Mouse (Mus musculus) kidney, postnatal 0 days (tissue): ENCODE results near the gene A1bg. TPM values are rescaled to one million over a fixed set of nuclear protein-coding genes. Genes with fewer than 3 reads are reported as not detected.

Source experiments
- ATAC-seq: fragments of 200-750 bp; cut with Nextera tagmentation; replicated peaks from 2 replicates; pipeline ENCODE4 v1.8.0; 2017; ENCODE audit warnings: low read depth, moderate number of reproducible peaks, moderate TSS enrichment, moderate library complexity; ENCODE audit not compliant: low FRiP score
- DNase-seq: peaks from one replicate; pipeline ENCODE4 v3.0.0-alpha.2; 2016; ENCODE audit warnings: low spot score
- H3K27ac ChIP-seq: fragments of 300-500 bp; sonication (generic); 2 replicates; pipeline ENCODE4 v1.5.1; 2014; ENCODE audit warnings: mild to moderate bottlenecking
- H3K27me3 ChIP-seq: fragments of 300-500 bp; sonication (generic); 2 replicates; pipeline ENCODE4 v1.6.1; 2014; ENCODE audit warnings: low read length, mixed read lengths; ENCODE audit not compliant: insufficient read depth
- H3K36me3 ChIP-seq: fragments of 300-500 bp; sonication (generic); 2 replicates; pipeline ENCODE4 v1.6.1; 2014; ENCODE audit warnings: low read length, mixed read lengths; ENCODE audit not compliant: insufficient read depth
- H3K4me1 ChIP-seq: fragments of 300-500 bp; sonication (generic); replicated peaks from 2 replicates; pipeline ENCODE4 v1.6.1; 2014; ENCODE audit warnings: antibody characterized with exemption, low read length, mixed read lengths; ENCODE audit not compliant: insufficient read depth
- H3K4me2 ChIP-seq: fragments of 300-500 bp; sonication (generic); 2 replicates; pipeline ENCODE4 v1.6.1; 2014; ENCODE audit warnings: mild to moderate bottlenecking, low read length, moderate library complexity, mixed read lengths
- H3K4me3 ChIP-seq: fragments of 300-500 bp; sonication (generic); replicated peaks from 2 replicates; pipeline ENCODE4 v1.5.1; 2014; ENCODE audit warnings: low read depth, low read length
- H3K9ac ChIP-seq: fragments of 300-500 bp; sonication (generic); 2 replicates; pipeline ENCODE4 v1.6.1; 2014; ENCODE audit warnings: low read depth, low read length
- H3K9me3 ChIP-seq: fragments of 300-500 bp; sonication (generic); replicated peaks from 2 replicates; pipeline ENCODE4 v1.6.1; 2016; ENCODE audit warnings: low read length, inconsistent platforms, mixed read lengths
- CTCF ChIP-seq: IDR thresholded peaks from 2 replicates; pipeline ENCODE4 v1.5.1; 2016; ENCODE audit warnings: antibody characterized with exemption, low read depth, mild to moderate bottlenecking, moderate library complexity
- WGBS: fragments of 180-500 bp; shearing (Covaris S2); extraction: QIAGEN DNeasy Blood & Tissue Kit; methylation state at CpG from one replicate; pipeline ENCODE4 v1.1.7; 2014; 5-methylcytosine and 5-hydroxymethylcytosine counted together
- polyA plus RNA-seq: library from polyadenylated mRNA; unstranded; fragments of >200 nt; fragmentation: Nextera tagmentation; extraction: Ambion mirVana; gene quantifications from 2 replicates; pipeline ENCODE4 v1.2.1, GENCODE M21; 2015

The A1bg gene
- polyA plus RNA-seq, 1 experiment from 2014 or later = not detected

DNA sequence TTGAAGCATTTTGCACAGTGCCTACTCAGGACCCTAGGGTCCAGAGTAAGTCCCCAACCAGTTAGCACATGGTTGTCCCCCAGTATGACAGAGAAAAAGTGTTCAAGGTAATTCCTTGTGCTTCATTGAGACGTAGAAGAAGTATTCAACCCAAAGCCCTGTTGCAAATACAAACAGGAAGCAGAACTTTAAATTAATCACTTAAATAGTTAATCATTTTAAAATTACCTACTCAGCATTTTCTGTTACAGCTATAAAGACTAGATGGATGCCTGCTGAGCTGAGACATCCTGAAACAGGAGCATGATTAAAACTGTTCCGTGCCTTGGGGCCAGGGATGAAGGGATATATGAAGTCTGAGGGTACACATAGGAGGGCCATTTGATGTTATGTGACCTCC, 26.8 kb downstream of the A1bg start:
- no peaks in the 10 kb centered on the region for H3K4me1 ChIP-seq
- no peak for DNase-seq
- WGBS = 71% methylated on average over 2 of the region's 2 CpGs
- H3K27ac ChIP-seq = no peak overlapping the region
- no peak overlapping the region for H3K9ac ChIP-seq
- no peaks in the 10 kb centered on the region for H3K9me3 ChIP-seq
- ATAC-seq = no peak
- no peak overlapping the region for H3K4me3 ChIP-seq
- no peak overlapping the region for H3K4me2 ChIP-seq
- no peak for TF ChIP-seq CTCF
- no peaks in the 10 kb centered on the region for H3K27me3 ChIP-seq
- H3K36me3 ChIP-seq = no peaks in the 10 kb centered on the region

GRCm38 (mm10) chr15:60892976-60893463, 29.8 kb downstream of the A1bg start:
- WGBS = 58% methylated on average over 3 of the region's 3 CpGs
- H3K4me1 ChIP-seq = no peaks in the 10 kb centered on the region
- H3K9ac ChIP-seq = no peak overlapping the region
- no peaks in the 10 kb centered on the region for H3K36me3 ChIP-seq
- no peak overlapping the region for H3K4me2 ChIP-seq
- H3K4me3 ChIP-seq = no peak overlapping the region
- ATAC-seq = no peak
- no peaks in the 10 kb centered on the region for H3K9me3 ChIP-seq
- no peaks in the 10 kb centered on the region for H3K27me3 ChIP-seq
- H3K27ac ChIP-seq = no peak overlapping the region
- no peak for TF ChIP-seq CTCF
- DNase-seq = no peak

DNA sequence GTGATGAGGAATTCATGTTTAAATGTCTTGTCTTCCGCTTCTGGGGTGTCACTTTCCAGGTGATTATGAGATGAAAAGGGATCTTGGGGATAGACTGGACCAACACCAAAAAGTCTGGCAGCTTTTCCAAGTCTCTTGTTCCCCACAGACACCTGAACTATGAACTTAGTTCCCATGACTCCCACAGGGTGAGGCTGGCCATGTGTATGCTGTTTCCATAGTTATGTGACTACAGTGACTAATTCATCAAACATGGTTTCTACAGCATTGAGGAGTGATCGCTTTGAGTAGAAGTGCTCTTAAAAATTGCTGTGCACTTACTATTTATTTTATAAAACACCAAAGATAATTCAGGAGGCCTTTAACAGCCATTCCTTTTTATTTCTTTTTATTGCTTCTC, 34.1 kb downstream of the A1bg start:
- no peak overlapping the region for H3K9ac ChIP-seq
- no peaks in the 10 kb centered on the region for H3K9me3 ChIP-seq
- no peak overlapping the region for H3K4me2 ChIP-seq
- H3K27ac ChIP-seq = no peak overlapping the region
- no peak for TF ChIP-seq CTCF
- ATAC-seq = no peak
- no peaks in the 10 kb centered on the region for H3K36me3 ChIP-seq
- no peaks in the 10 kb centered on the region for H3K27me3 ChIP-seq
- 79% methylated on average over 2 of the region's 2 CpGs for WGBS
- no peak overlapping the region for H3K4me3 ChIP-seq
- DNase-seq = no peak
- H3K4me1 ChIP-seq = no peaks in the 10 kb centered on the region

DNA sequence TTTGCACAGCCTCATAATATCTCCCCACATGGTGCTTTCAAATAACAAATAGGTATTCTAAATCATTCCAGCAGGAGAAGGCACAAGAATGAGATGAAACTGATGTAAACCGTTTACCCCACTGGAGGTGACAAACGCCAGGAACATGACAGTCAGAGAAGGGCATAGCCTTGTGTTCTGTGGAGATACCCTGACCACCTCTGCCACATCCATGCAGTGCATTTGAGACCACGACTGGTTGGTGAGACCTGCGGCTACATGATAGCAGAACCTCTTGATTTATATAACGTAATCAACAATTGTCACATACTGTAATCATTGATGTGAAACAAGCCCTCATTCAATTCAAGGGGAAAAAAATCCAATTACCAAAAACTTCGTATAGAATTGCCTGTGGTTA, 47.1 kb downstream of the A1bg start:
- Histone ChIP-seq H3K9ac (no peak overlapping the region), H3K27me3 (no peaks in the 10 kb centered on the region), H3K9me3 (no peaks in the 10 kb centered on the region), H3K4me3 (no peak overlapping the region), H3K4me1 (no peaks in the 10 kb centered on the region), H3K36me3 (no peaks in the 10 kb centered on the region), H3K27ac (no peak overlapping the region), H3K4me2 (no peak overlapping the region)
- TF ChIP-seq CTCF = no peak
- 75% methylated on average over 6 of the region's 6 CpGs for WGBS
- ATAC-seq = no peak
- no peak for DNase-seq

DNA sequence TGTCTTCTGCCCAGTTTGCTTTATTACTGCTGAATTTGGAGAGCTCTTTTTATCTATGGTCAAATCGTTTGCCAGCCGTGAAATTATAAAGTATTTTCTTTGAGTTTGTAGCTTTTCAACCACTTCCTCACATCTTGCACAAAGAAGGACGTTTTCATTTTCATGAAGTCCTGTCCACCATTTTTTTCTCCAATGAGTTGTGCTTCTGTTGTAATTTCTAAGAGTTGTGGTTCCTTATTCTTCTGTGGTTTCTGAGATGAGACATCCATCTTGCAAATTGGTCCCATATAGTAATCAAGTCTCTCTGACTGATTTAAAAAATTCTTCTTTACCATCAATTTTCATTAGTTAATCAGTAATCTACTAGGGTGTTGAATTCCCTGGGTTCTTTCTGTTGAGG, 60.4 kb downstream of the A1bg start:
- H3K9me3 ChIP-seq = no peaks in the 10 kb centered on the region
- no peak for DNase-seq
- ATAC-seq = no peak
- H3K27ac ChIP-seq = no peak overlapping the region
- no peak overlapping the region for H3K4me2 ChIP-seq
- TF ChIP-seq CTCF = no peak
- no peak overlapping the region for H3K4me3 ChIP-seq
- H3K27me3 ChIP-seq = no peaks in the 10 kb centered on the region
- no peaks in the 10 kb centered on the region for H3K36me3 ChIP-seq
- no peak overlapping the region for H3K9ac ChIP-seq
- WGBS = 79% methylated on average over 3 of the region's 3 CpGs
- no peaks in the 10 kb centered on the region for H3K4me1 ChIP-seq

- no peak overlapping the region for H3K9ac ChIP-seq
- H3K27ac ChIP-seq = no peak overlapping the region
- no peak overlapping the region for H3K4me2 ChIP-seq
- no peak for TF ChIP-seq CTCF
- no peaks in the 10 kb centered on the region for H3K27me3 ChIP-seq
- ATAC-seq (no peak), DNase-seq (no peak)
- H3K4me1 ChIP-seq = peaks cover 4% of the 10 kb centered on the region; the same call in 1 of the 2 replicates
- WGBS = 68% methylated on average over 1 of the region's 1 CpGs
- H3K9me3 ChIP-seq = no peaks in the 10 kb centered on the region
- no peak overlapping the region for H3K4me3 ChIP-seq
- H3K36me3 ChIP-seq = no peaks in the 10 kb centered on the region
Measured at GRCm38 (mm10) chr15:60855112-60855511, 67.7 kb downstream of the A1bg start.

GRCm38 (mm10) chr15:60854151-60854550, 68.7 kb downstream of the A1bg start:
- WGBS = 84% methylated on average over 4 of the region's 4 CpGs
- no peak overlapping the region for H3K4me3 ChIP-seq
- TF ChIP-seq CTCF = no peak
- no peak overlapping the region for H3K4me2 ChIP-seq
- no peaks in the 10 kb centered on the region for H3K36me3 ChIP-seq
- H3K27ac ChIP-seq = no peak overlapping the region
- H3K9me3 ChIP-seq = no peaks in the 10 kb centered on the region
- H3K27me3 ChIP-seq = no peaks in the 10 kb centered on the region
- DNase-seq (no peak), ATAC-seq (no peak)
- H3K4me1 ChIP-seq = peaks cover 9% of the 10 kb centered on the region; the same call in 1 of the 2 replicates
- H3K9ac ChIP-seq = no peak overlapping the region
